Mouse (Mus musculus) gastrocnemius, postnatal 25 days (tissue): ENCODE measurements around the gene Cacna2d1. TPM values are rescaled to one million over a fixed set of nuclear protein-coding genes. Genes with fewer than 3 reads are reported as not detected.

Experiments used
- DNase-seq: peaks from one replicate; pipeline ENCODE4 v3.0.0; 2022
- total RNA-seq, 2 experiments: library from RNA; stranded (reverse); gene quantifications; 1 replicate in 1 of 2; 2 replicates in 1 of 2; pipeline ENCODE4 v1.2.3; 2021

The Cacna2d1 gene
- total RNA-seq, 2 experiments from 2014 or later = 286 to 312 TPM

GRCm38 (mm10) chr5:15983354-15983753 is 48.9 kb downstream of the Cacna2d1 start:
- DNase-seq = no peak

DNA sequence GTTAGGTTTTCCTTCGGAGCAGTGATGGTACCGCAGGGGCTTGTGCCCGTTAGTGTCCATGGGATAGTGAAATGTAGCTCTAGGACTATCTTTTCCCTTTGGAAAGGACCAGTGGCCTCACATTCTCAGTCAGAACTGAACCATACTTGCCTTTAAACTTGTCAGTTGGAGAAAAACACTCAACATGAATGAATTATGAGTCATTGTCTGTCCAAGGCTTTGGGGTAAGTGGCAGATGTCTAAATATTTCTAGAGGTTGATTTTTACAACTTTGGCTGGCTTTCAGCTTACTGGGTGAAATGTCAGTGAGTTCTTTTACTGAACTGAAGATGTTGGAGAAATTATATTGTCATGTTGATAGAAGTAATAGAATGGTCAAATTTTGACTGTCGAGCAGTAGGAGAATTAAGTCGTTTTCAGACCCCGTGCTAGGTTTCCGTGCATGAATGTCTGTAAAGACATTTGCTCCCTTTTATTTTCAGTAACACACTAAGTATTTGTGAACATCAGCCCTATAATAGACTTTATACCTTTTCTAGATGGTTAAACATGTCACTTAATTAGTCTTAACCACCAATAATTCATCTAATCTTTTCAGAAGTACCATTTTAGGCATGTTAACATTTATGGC is 50.9 kb downstream of the Cacna2d1 start:
- DNase-seq = no peak

DNA sequence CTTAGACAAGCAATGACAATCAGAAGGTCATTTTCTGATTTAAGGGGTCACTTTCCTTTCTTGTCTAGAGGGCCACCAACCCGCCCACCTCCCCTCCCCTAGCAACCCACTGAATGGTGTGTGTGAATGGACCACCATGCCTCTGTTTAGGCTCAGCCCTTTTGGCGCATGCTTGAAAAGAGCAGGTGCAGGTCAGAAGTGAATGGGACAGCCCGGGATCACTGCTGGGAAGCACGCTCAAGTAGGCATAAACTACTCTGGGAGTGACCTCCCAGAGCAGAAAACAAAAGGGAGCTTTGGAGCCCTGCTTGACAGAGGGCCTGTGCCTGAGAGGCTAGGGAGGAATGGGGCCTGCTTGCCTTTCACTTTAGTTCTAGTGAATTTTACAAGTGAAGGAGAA is 51.4 kb downstream of the Cacna2d1 start:
- no peak for DNase-seq

- no peak for DNase-seq
Observed at GRCm38 (mm10) chr5:15991428-15992139, 57.1 kb downstream of the Cacna2d1 start.

- no peak for DNase-seq
Observed at GRCm38 (mm10) chr5:15993252-15993944, 58.9 kb downstream of the Cacna2d1 start.

DNA sequence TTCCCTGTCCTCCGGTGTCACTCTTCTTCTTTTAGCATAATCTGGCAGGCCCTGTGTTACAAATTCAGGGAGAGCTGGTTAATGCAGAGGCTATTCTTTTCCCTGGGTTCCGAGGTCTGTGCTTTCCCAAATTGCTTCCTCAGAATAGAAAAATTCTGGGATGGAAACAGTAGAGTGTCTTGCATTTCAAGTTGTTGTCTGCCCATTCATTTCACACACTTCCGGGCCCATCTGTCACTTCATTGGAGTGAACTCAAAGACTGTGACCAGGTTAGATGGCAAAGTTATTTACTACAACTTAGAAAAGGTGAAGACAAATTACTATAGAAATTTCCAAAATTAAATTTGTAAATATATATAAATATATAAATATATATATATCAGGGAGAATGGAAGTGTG is 62.7 kb downstream of the Cacna2d1 start:
- DNase-seq = no peak

- DNase-seq = no peak
Observed at GRCm38 (mm10) chr5:15997769-15998168, 63.3 kb downstream of the Cacna2d1 start.

DNA sequence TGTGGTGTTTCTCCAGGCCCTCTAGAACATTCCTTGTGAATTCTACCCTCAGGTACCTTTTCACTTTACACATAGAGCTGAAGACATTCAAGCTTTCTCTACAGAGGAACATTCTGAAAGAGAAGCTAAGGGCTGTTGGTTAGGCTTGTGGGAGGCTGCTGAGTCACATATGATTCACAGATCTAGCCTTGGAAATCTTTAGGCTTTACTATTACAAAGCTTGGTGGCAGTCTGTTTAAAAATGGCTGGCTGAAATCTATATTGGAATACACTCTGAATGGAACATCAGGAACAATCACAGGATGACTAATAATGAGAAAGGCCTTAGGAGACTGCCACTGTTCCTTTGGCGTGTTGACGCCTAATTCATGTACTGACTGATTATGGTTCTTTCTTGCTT is 66.4 kb downstream of the Cacna2d1 start:
- DNase-seq = no peak

- DNase-seq = no peak
Observed at GRCm38 (mm10) chr5:16002431-16003063, 68.1 kb downstream of the Cacna2d1 start.

DNA sequence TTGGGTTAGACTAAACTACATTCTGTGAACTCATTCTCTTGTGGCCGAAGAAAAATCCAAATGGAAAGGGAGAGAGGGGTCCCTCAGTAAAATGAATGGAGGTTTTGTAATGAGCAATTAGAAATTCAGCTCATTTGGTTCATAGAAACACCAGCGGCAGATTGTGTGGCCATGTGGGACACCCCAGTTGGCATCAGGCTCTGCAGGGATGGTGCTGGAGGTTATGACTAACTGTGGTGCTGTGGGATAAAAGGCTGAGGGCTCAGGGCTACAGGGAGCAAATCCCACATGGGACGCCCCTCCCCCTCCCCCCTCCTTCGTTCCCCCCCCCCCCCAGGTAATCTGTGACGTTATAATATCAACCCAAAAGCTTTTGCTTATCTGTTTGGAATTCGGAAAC is 69.8 kb downstream of the Cacna2d1 start:
- no peak for DNase-seq

DNA sequence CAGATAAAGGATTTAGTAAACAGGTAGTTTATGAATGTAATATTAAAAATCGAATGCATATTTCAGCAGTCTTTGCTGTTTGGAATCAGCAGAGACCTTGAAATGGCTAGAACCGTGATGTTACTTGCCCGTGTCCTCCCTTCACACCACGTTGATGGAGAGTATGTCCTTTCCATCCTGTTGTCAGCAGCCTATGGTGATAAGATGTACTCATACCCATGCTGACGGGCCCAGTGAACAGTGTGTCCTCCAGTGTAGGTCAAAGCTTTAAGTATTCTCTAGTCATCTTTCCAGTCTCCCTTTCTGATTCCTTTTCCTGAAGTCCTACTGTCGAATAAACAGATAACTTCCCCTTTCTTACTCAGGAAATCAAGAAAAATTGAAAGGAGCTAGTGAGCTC is 72.5 kb downstream of the Cacna2d1 start:
- no peak for DNase-seq

- DNase-seq = no peak
Observed at GRCm38 (mm10) chr5:16013649-16014048, 79.2 kb downstream of the Cacna2d1 start.

GRCm38 (mm10) chr5:16014392-16014791 is 79.9 kb downstream of the Cacna2d1 start:
- DNase-seq = no peak

- DNase-seq = no peak
Observed at GRCm38 (mm10) chr5:16024626-16025417, 90.3 kb downstream of the Cacna2d1 start.

DNA sequence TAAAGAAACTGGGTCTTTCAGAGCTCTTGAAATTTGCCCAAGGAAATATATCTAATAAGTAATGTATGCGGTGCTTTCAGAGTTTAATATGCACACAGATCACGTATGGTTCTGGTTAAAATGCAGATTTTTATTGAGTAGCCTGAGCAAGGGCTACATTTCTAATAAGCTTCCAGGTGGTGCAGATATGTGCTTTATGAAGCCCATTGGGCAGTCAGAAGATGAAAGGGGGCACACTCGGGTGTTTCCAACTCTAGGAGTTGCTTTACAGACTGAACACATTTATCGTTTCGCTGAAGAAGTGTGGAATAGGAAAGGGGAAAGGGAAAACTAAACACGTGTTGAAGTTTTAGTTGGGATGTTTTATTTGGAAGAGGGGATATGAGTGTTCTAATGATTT is 94.4 kb downstream of the Cacna2d1 start:
- no peak for DNase-seq

DNA sequence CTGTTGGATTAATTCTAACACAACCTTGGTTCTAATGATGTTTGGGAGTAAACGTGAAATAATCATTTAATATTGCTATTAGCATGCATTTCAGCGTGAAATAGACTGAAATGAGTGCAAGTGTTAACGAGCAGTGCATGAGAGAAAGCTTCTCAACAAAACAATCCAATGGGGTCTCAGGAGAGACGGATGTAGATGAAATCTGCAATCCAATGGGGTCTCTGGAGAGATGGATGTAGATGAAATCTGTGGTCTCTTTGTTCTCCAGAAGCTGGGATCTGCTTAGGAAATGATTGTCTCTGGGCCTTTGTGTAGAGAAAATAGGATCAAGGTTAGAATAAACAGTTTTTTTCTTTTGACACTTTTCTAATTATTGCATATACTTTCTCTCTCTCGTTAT is 95.0 kb downstream of the Cacna2d1 start:
- DNase-seq = no peak

DNA sequence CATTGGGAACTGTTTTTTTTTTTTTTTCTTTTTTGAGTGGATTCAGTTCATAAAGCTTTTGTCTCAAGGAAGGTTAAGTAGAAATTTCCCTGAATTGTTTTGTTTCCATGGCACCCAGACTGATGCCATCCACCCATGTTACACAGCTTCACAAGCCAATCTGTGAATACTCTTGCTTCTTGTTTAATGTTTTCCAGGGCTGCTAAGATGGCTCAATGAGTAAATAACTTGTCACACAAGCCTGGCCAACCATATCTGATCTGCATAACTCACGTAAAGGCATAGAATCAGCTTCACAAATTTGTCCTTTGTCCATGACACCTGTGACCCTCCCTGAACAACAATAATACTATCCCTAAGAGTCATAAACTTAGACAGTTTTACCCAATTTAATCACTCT is 99.1 kb downstream of the Cacna2d1 start:
- no peak for DNase-seq

DNA sequence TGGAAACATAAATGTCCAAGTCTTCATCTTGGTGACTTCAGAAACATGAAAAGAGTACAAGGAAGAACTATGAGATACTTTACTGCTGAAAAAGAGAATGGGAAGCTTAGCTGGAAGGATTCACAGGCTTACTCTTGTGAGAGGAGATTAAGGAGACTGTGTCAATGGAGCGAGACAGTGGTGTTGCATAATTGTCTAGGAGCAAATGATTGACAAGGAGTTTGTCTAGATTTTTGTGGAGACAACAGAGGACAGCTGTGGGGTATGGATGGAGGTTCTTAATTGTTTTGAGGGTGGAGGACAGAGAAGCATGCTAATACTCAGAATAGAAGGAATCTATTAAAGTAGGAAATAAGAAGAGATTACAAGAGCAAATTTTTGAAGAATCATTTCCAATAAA is 100.8 kb downstream of the Cacna2d1 start:
- no peak for DNase-seq

DNA sequence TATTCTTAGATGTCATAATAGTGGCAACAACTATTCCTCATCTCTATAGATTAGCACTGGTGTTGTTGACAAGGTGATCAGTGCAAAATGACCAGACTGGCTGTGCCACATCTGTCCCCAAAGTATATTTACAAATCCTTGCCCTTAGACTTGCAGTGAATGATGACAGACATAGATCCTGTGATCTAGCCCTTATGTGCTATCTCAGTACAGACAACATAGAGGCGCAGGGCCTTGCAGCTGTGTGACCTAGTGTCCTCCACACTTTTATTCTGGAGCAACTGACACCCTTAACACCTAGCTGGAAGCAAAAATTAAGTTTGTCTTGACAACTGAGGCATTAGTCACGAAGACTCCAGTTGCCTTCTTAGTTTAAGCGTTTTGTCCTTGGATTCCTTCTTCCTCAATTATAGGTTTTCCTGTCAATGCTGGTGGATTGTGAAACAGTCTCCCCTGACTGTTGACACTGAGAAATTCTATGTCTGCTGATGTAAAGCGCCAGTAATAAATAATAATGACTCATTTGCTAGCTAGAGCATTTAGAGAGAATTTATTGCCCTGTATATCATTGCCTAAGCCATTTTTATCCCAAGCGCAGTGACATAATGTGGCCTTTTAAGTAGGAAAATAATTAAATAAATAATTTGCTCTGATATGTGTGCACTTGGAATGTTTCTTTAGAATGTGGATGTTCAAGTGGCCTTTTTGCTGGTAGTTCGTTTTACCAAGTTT is 110.8 kb downstream of the Cacna2d1 start:
- no peak for DNase-seq

- peak; percentile 31 for DNase-seq
Observed at GRCm38 (mm10) chr5:16047452-16048191, 113.1 kb downstream of the Cacna2d1 start.

DNA sequence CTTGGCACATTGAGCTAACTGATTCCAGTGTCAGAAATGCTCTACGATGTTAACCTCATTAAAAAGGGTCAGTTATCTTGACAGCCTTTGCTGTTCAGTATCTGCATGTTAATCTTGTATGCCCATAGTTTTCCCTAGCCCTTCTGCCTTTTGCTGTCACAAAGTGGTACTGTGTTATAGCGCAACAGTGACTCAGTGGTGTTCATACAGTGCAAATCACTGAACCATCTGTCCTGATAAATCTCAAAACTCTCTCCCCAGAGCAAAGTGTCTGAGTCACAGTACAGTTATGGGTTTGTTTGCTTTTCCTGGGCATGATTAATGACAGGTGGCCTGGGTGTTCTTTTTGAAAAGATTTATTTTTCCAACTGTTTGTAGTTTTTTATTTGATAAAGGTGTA is 122.3 kb downstream of the Cacna2d1 start:
- no peak for DNase-seq
